Mouse (Mus musculus): Measurements from ENCODE around the gene Dgki. TPM values are rescaled to one million over a fixed set of nuclear protein-coding genes. Genes with fewer than 3 reads are reported as not detected.

Gene Dgki
- polyA plus RNA-seq, 1 experiment, result 2.0 TPM

- no peak overlapping the region for H3K27ac ChIP-seq (ENCODE audit: insufficient read depth, low read length)
- H3K9ac ChIP-seq (ENCODE audit: low read depth, poor library complexity, severe bottlenecking), result no peak overlapping the region
- no peaks in the 10 kb centered on the region for H3K4me1 ChIP-seq (ENCODE audit: control insufficient read depth, insufficient read depth, low read length)
- no peaks in the 10 kb centered on the region for H3K27me3 ChIP-seq (ENCODE audit: control insufficient read depth, insufficient read depth, low read length, poor library complexity, severe bottlenecking)
- no peak for TF ChIP-seq POLR2A (IDR thresholded peaks at IDR 0.05; ENCODE audit: insufficient read depth, low read length)
- TF ChIP-seq CTCF (IDR thresholded peaks at IDR 0.05; ENCODE audit: low read depth, low read length), result no peak
- no peak for TF ChIP-seq EP300 (IDR thresholded peaks at IDR 0.05; ENCODE audit: insufficient read depth, low read depth, low read length)
- no peaks in the 10 kb centered on the region for H3K36me3 ChIP-seq (ENCODE audit: control insufficient read depth, insufficient read depth, low read length, poor library complexity, severe bottlenecking)
- H3K4me3 ChIP-seq (ENCODE audit: low read depth, low read length), result no peak overlapping the region
- H3K9me3 ChIP-seq (replicated peaks; ENCODE audit: control insufficient read depth, insufficient read depth, low read length, poor library complexity, severe bottlenecking), result no peaks in the 10 kb centered on the region
Observed at GRCm38 (mm10) chr6:36841174-36841573, 458.8 kb downstream of the Dgki start.

GRCm38 (mm10) chr6:36838747-36839146, 461.2 kb downstream of the Dgki start:
- Histone ChIP-seq H3K4me1 (ENCODE audit: control insufficient read depth, insufficient read depth, low read length) (no peaks in the 10 kb centered on the region), H3K36me3 (ENCODE audit: control insufficient read depth, insufficient read depth, low read length, poor library complexity, severe bottlenecking) (no peaks in the 10 kb centered on the region), H3K4me3 (ENCODE audit: low read depth, low read length) (no peak overlapping the region), H3K27ac (ENCODE audit: insufficient read depth, low read length) (no peak overlapping the region), H3K27me3 (ENCODE audit: control insufficient read depth, insufficient read depth, low read length, poor library complexity, severe bottlenecking) (no peaks in the 10 kb centered on the region), H3K9ac (ENCODE audit: low read depth, poor library complexity, severe bottlenecking) (no peak overlapping the region), H3K9me3 (replicated peaks; ENCODE audit: control insufficient read depth, insufficient read depth, low read length, poor library complexity, severe bottlenecking) (no peaks in the 10 kb centered on the region)
- TF ChIP-seq POLR2A (IDR thresholded peaks at IDR 0.05; ENCODE audit: insufficient read depth, low read length), result no peak
- TF ChIP-seq CTCF (IDR thresholded peaks at IDR 0.05; ENCODE audit: low read depth, low read length), result no peak
- TF ChIP-seq EP300 (IDR thresholded peaks at IDR 0.05; ENCODE audit: insufficient read depth, low read depth, low read length), result no peak

DNA sequence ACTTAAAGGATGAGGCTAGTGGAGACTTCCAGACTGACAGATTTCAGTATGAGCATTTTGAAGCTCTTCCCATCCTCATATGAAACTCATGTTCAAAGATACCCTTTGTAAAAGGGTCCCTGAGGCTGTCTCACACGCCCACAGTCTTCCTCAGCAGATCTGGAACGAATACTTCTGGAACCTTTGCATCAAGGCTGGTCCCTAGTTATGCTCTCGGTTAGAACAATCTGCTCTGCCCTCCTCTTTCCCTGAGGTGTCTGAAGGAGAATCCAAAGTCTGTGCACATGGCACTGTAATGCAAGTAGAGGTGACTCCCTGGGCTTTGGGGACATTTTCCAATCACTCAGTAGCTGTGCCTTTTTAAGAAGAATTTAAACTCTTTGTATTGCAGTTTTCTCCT, 464.6 kb downstream of the Dgki start:
- TF ChIP-seq CTCF (IDR thresholded peaks at IDR 0.05; ENCODE audit: low read depth, low read length), result no peak
- no peak for TF ChIP-seq EP300 (IDR thresholded peaks at IDR 0.05; ENCODE audit: insufficient read depth, low read depth, low read length)
- TF ChIP-seq POLR2A (IDR thresholded peaks at IDR 0.05; ENCODE audit: insufficient read depth, low read length), result no peak
- no peaks in the 10 kb centered on the region for H3K36me3 ChIP-seq (ENCODE audit: control insufficient read depth, insufficient read depth, low read length, poor library complexity, severe bottlenecking)

GRCm38 (mm10) chr6:36834695-36835265, 465.2 kb downstream of the Dgki start:
- no peak for TF ChIP-seq EP300 (IDR thresholded peaks at IDR 0.05; ENCODE audit: insufficient read depth, low read depth, low read length)
- TF ChIP-seq POLR2A (IDR thresholded peaks at IDR 0.05; ENCODE audit: insufficient read depth, low read length), result no peak
- Histone ChIP-seq H3K4me3 (ENCODE audit: low read depth, low read length) (no peak overlapping the region), H3K9me3 (replicated peaks; ENCODE audit: control insufficient read depth, insufficient read depth, low read length, poor library complexity, severe bottlenecking) (no peaks in the 10 kb centered on the region), H3K9ac (ENCODE audit: low read depth, poor library complexity, severe bottlenecking) (no peak overlapping the region), H3K36me3 (ENCODE audit: control insufficient read depth, insufficient read depth, low read length, poor library complexity, severe bottlenecking) (no peaks in the 10 kb centered on the region), H3K4me1 (ENCODE audit: control insufficient read depth, insufficient read depth, low read length) (no peaks in the 10 kb centered on the region), H3K27ac (ENCODE audit: insufficient read depth, low read length) (no peak overlapping the region), H3K27me3 (ENCODE audit: control insufficient read depth, insufficient read depth, low read length, poor library complexity, severe bottlenecking) (no peaks in the 10 kb centered on the region)

More for the DNA sequence above, 464.6 kb downstream of the Dgki start:
- Histone ChIP-seq H3K27ac (ENCODE audit: insufficient read depth, low read length) (no peak overlapping the region), H3K4me1 (ENCODE audit: control insufficient read depth, insufficient read depth, low read length) (no peaks in the 10 kb centered on the region), H3K9ac (ENCODE audit: low read depth, poor library complexity, severe bottlenecking) (no peak overlapping the region), H3K9me3 (replicated peaks; ENCODE audit: control insufficient read depth, insufficient read depth, low read length, poor library complexity, severe bottlenecking) (no peaks in the 10 kb centered on the region), H3K4me3 (ENCODE audit: low read depth, low read length) (no peak overlapping the region), H3K27me3 (ENCODE audit: control insufficient read depth, insufficient read depth, low read length, poor library complexity, severe bottlenecking) (no peaks in the 10 kb centered on the region)

DNA sequence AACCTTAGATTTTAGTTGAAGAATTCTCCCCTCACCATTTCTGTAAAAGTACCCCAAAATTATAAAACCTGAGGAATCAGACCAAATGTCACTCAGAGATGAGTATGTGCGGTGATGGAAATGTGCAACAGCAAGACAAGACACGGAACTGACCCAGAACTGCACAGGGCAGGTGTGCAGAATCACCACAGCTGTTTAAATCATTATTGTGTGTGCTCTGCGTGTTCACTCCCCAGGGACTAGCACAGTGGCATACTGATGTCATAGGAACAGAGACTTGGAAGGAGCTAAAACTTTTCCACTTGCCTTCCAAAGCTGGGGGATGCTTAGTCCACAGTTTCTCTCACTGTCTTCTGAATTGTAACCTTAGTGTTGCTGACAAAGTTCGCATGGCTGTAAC, 467.3 kb downstream of the Dgki start:
- Histone ChIP-seq H3K36me3 (ENCODE audit: control insufficient read depth, insufficient read depth, low read length, poor library complexity, severe bottlenecking) (no peaks in the 10 kb centered on the region), H3K4me1 (ENCODE audit: control insufficient read depth, insufficient read depth, low read length) (no peaks in the 10 kb centered on the region), H3K9me3 (replicated peaks; ENCODE audit: control insufficient read depth, insufficient read depth, low read length, poor library complexity, severe bottlenecking) (no peaks in the 10 kb centered on the region), H3K4me3 (ENCODE audit: low read depth, low read length) (no peak overlapping the region), H3K27ac (ENCODE audit: insufficient read depth, low read length) (no peak overlapping the region), H3K9ac (ENCODE audit: low read depth, poor library complexity, severe bottlenecking) (no peak overlapping the region), H3K27me3 (ENCODE audit: control insufficient read depth, insufficient read depth, low read length, poor library complexity, severe bottlenecking) (no peaks in the 10 kb centered on the region)
- TF ChIP-seq POLR2A (IDR thresholded peaks at IDR 0.05; ENCODE audit: insufficient read depth, low read length), result no peak
- no peak for TF ChIP-seq CTCF (IDR thresholded peaks at IDR 0.05; ENCODE audit: low read depth, low read length)
- no peak for TF ChIP-seq EP300 (IDR thresholded peaks at IDR 0.05; ENCODE audit: insufficient read depth, low read depth, low read length)

DNA sequence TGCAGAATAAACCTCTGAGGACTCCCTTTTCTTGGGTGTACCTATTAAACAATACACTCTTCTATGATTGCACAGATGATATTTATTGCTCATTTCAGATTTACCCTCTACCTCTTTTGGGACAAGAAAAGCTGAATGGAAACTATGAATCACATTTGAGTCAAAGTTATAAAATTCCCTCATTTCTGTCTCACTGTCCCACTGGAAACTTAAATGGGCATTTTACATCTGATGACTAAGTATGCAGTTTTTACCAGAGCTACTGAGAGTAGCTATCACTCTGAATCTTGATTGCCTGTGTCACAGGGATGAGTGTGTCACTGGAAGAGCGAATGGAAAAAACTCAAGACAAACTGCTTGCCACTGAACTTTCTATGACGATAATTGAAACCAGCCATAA, 467.8 kb downstream of the Dgki start:
- Histone ChIP-seq H3K4me3 (ENCODE audit: low read depth, low read length) (no peak overlapping the region), H3K9ac (ENCODE audit: low read depth, poor library complexity, severe bottlenecking) (no peak overlapping the region), H3K27me3 (ENCODE audit: control insufficient read depth, insufficient read depth, low read length, poor library complexity, severe bottlenecking) (no peaks in the 10 kb centered on the region), H3K9me3 (replicated peaks; ENCODE audit: control insufficient read depth, insufficient read depth, low read length, poor library complexity, severe bottlenecking) (no peaks in the 10 kb centered on the region), H3K27ac (ENCODE audit: insufficient read depth, low read length) (no peak overlapping the region), H3K36me3 (ENCODE audit: control insufficient read depth, insufficient read depth, low read length, poor library complexity, severe bottlenecking) (no peaks in the 10 kb centered on the region), H3K4me1 (ENCODE audit: control insufficient read depth, insufficient read depth, low read length) (no peaks in the 10 kb centered on the region)
- TF ChIP-seq EP300 (IDR thresholded peaks at IDR 0.05; ENCODE audit: insufficient read depth, low read depth, low read length) (no peak), CTCF (IDR thresholded peaks at IDR 0.05; ENCODE audit: low read depth, low read length) (no peak), POLR2A (IDR thresholded peaks at IDR 0.05; ENCODE audit: insufficient read depth, low read length) (no peak)
